Mouse (Mus musculus) MEL (cell line): ENCODE results near the gene Dhcr24. TPM values are rescaled to one million over a fixed set of nuclear protein-coding genes. Genes with fewer than 3 reads are reported as not detected.

ENCODE experiments used
- DNase-seq: peaks from one replicate; pipeline ENCODE4 v3.0.0; 2011; ENCODE audit warnings: low read depth, low spot score
- H3K27ac ChIP-seq: 2 replicates; pipeline ENCODE4 v1.5.1; 2012; ENCODE audit warnings: low read depth, mild to moderate bottlenecking, control low read depth, low read length, moderate library complexity; ENCODE audit not compliant: control insufficient read depth
- H3K27me3 ChIP-seq, 2 experiments: fragments of 150-350 bp in 1 of 2; sonication (generic) in 1 of 2; 2 replicates each; pipeline ENCODE4 v1.6.1; 2012; ENCODE audit warnings: low read length in 2 of 2, mild to moderate bottlenecking in 2 of 2, improper control_type of control experiment in 1 of 2, moderate library complexity in 1 of 2; ENCODE audit not compliant: insufficient read depth in 2 of 2, control insufficient read depth in 1 of 2
- H3K36me3 ChIP-seq, 2 experiments: 2 replicates each; pipeline ENCODE4 v1.6.1; 2012 to 2014; ENCODE audit warnings: low read length in 2 of 2, improper control_type of control experiment in 1 of 2, inconsistent platforms in 1 of 2, mild to moderate bottlenecking in 1 of 2; ENCODE audit not compliant: insufficient read depth in 2 of 2, control insufficient read depth in 1 of 2
- H3K4me1 ChIP-seq, 2 experiments: fragments of 150-350 bp in 1 of 2; sonication (generic) in 1 of 2; 2 replicates each; pipeline ENCODE4 v1.6.1; 2012; ENCODE audit warnings: low read length in 2 of 2, improper control_type of control experiment in 1 of 2, mild to moderate bottlenecking in 1 of 2; ENCODE audit not compliant: insufficient read depth in 2 of 2, control insufficient read depth in 1 of 2
- H3K4me3 ChIP-seq, 2 experiments: fragments of 150-350 bp in 1 of 2; sonication (generic) in 1 of 2; 2 replicates each; pipeline ENCODE4 v1.5.1; 2012; ENCODE audit warnings: low read depth in 2 of 2, low read length in 2 of 2, mild to moderate bottlenecking in 2 of 2, moderate library complexity in 2 of 2, control low read depth in 1 of 2, improper control_type of control experiment in 1 of 2; ENCODE audit not compliant: control insufficient read depth in 1 of 2, insufficient read depth in 1 of 2
- H3K79me2 ChIP-seq: 2 replicates; pipeline ENCODE4 v1.6.1; 2012; ENCODE audit warnings: mild to moderate bottlenecking, low read length, moderate library complexity; ENCODE audit not compliant: control insufficient read depth, poor library complexity, insufficient read depth
- H3K9ac ChIP-seq: 2 replicates; pipeline ENCODE4 v1.6.1; 2012; ENCODE audit warnings: low read depth, mild to moderate bottlenecking, control low read depth, low read length, moderate library complexity; ENCODE audit not compliant: control insufficient read depth, poor library complexity, severe bottlenecking
- H3K9me3 ChIP-seq: fragments of 150-350 bp; sonication (generic); replicated peaks from 2 replicates; pipeline ENCODE4 v1.6.1; 2012; ENCODE audit warnings: mild to moderate bottlenecking, low read length, improper control_type of control experiment, moderate library complexity; ENCODE audit not compliant: insufficient read depth
- BHLHE40 ChIP-seq: IDR thresholded peaks from 2 replicates; pipeline ENCODE4 v1.6.1; 2012; ENCODE audit warnings: low read depth, mild to moderate bottlenecking, inconsistent platforms, low read length, improper control_type of control experiment, borderline replicate concordance
- CHD1 ChIP-seq: IDR thresholded peaks from 2 replicates; pipeline ENCODE4 v1.6.1; 2012; ENCODE audit warnings: low read depth, mild to moderate bottlenecking, inconsistent platforms, low read length, improper control_type of control experiment
- CHD2 ChIP-seq: IDR thresholded peaks from 2 replicates; pipeline ENCODE4 v1.6.1; 2011; ENCODE audit warnings: low read length, improper control_type of control experiment
- ETS1 ChIP-seq: IDR thresholded peaks from 2 replicates; pipeline ENCODE4 v1.6.1; 2012; ENCODE audit warnings: low read depth, mild to moderate bottlenecking, inconsistent platforms, low read length, improper control_type of control experiment, moderate library complexity
- MAX ChIP-seq: IDR thresholded peaks from 2 replicates; pipeline ENCODE4 v1.6.1; 2011; ENCODE audit warnings: low read length, improper control_type of control experiment
- MXI1 ChIP-seq: IDR thresholded peaks from 2 replicates; pipeline ENCODE4 v1.6.1; 2011; ENCODE audit warnings: mild to moderate bottlenecking, low read depth, low read length, improper control_type of control experiment
- MYC ChIP-seq: IDR thresholded peaks from 2 replicates; pipeline ENCODE4 v1.6.1; 2011; ENCODE audit warnings: low read depth, mild to moderate bottlenecking, low read length, improper control_type of control experiment, moderate library complexity
- POLR2A ChIP-seq, 2 experiments: IDR thresholded peaks; 2 replicates each; pipeline ENCODE4 v1.6.1; 2011 to 2012; ENCODE audit warnings: low read length in 2 of 2, mild to moderate bottlenecking in 2 of 2, control low read depth in 1 of 2, improper control_type of control experiment in 1 of 2, low read depth in 1 of 2, moderate library complexity in 1 of 2; ENCODE audit not compliant: control insufficient read depth in 1 of 2, insufficient read depth in 1 of 2, poor library complexity in 1 of 2
- POLR2AphosphoS2 ChIP-seq: IDR thresholded peaks from 2 replicates; pipeline ENCODE4 v1.6.1; 2011; ENCODE audit warnings: low read length, improper control_type of control experiment
- POLR2AphosphoS5 ChIP-seq: IDR thresholded peaks from 2 replicates; pipeline ENCODE4 v1.6.1; 2012; ENCODE audit warnings: low read depth, borderline replicate concordance, mild to moderate bottlenecking, inconsistent platforms, low read length, moderate library complexity, mixed read lengths
- TBP ChIP-seq: IDR thresholded peaks from 2 replicates; pipeline ENCODE4 v1.8.0; 2011; ENCODE audit warnings: low read depth, low read length, improper control_type of control experiment
- USF1 ChIP-seq: IDR thresholded peaks from 2 replicates; pipeline ENCODE4 v1.6.1; 2014; ENCODE audit warnings: low read depth, mild to moderate bottlenecking, inconsistent platforms, low read length, improper control_type of control experiment, moderate library complexity
- USF2 ChIP-seq, 2 experiments: IDR thresholded peaks; 2 replicates each; pipeline ENCODE4 v1.6.1; 2011 to 2012; ENCODE audit warnings: improper control_type of control experiment in 2 of 2, low read length in 2 of 2, borderline replicate concordance in 1 of 2, inconsistent platforms in 1 of 2, low read depth in 1 of 2, mild to moderate bottlenecking in 1 of 2; ENCODE audit not compliant: insufficient read depth in 1 of 2
- ZC3H11A ChIP-seq: IDR thresholded peaks from 2 replicates; pipeline ENCODE4 v1.6.1; 2012; ENCODE audit warnings: low read depth, mild to moderate bottlenecking, inconsistent platforms, low read length, improper control_type of control experiment
- ZMIZ1 ChIP-seq: IDR thresholded peaks from 2 replicates; pipeline ENCODE4 v1.6.1; 2012; ENCODE audit warnings: low read depth, mild to moderate bottlenecking, inconsistent platforms, low read length, improper control_type of control experiment, moderate library complexity
- ZNF384 ChIP-seq: IDR thresholded peaks from 2 replicates; pipeline ENCODE4 v1.6.1; 2012; ENCODE audit warnings: low read depth, mild to moderate bottlenecking, inconsistent platforms, low read length, improper control_type of control experiment
- polyA plus RNA-seq, 2 experiments: library from polyadenylated mRNA; stranded (reverse) in 1 of 2; unstranded in 1 of 2; fragments of >175 nt in 1 of 2; fragments of >200 nt in 1 of 2; gene quantifications; 2 replicates each; pipeline versions ENCODE4 v1.2.1 to v1.2.4; 2012; ENCODE audit warnings: low replicate concordance in 2 of 2, low read depth in 1 of 2; ENCODE audit not compliant: insufficient read length in 2 of 2, insufficient read depth in 1 of 2, missing spikeins in 1 of 2
- total RNA-seq: library from RNA; depleted of rRNA; stranded (reverse); fragments of 300-350 nt; gene quantifications from 2 replicates; pipeline ENCODE4 v1.2.3, GENCODE M21; 2012

Dhcr24 gene
- total and polyA plus RNA-seq, 3 experiments: 39.2 to 63.0 TPM; not detected in 1

DNA sequence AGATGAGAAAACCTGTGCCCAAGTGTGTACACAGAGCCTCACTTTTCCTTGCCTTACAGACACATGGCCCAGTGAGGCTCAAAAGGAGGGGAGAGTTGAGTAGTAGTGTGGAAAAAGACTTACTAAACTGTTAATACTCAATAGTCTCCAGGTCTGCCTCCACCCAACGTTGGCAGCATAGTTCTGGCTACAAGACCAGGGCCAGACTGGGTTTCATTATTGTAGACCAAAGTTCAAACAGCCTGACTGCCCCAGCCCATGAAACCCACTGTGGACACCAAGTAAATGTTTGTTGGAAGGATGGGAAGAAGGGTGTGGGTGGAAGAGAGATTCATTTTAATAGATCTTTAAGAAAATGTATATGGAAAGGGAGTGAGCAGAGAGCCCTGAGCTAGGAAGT, 13.9 kb upstream of the Dhcr24 start:
- Histone ChIP-seq H3K9me3 (no peaks in the 10 kb centered on the region), H3K9ac (no peak overlapping the region), H3K36me3 (no peaks in the 10 kb centered on the region), H3K4me3 (no peak overlapping the region), H3K27ac (no peak overlapping the region), H3K79me2 (no peaks in the 10 kb centered on the region), H3K27me3 (peaks cover 0 to 11% of the 10 kb centered on the region in 2 experiments; a peak in 3 of 4 replicates), H3K4me1 (no peaks in the 10 kb centered on the region)
- no peak for TF ChIP-seq BHLHE40
- TF ChIP-seq POLR2AphosphoS5: no peak
- no peak for TF ChIP-seq USF1
- TF ChIP-seq CHD1: no peak
- no peak for TF ChIP-seq ETS1
- TF ChIP-seq CHD2: no peak
- no peak for DNase-seq

DNA sequence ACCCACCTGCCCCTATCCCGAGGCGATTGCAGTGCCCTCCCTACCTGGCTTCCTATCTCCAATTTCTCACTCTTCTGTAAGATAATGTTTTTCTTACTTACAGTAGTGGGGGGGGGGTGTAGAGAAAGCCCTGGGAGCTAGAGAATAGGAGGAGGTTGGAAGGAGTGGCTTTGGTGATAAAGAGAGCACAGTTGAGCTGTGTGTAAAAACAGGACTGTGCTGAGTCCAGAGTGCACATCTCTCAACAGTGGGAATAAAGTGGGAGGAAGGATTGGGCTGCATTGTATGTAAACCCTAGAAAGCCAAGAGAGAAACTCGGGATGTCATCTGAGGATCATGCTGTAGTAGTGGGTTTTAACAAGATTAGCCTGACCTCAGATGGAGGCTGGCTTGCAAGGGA, 12.7 kb upstream of the Dhcr24 start:
- Histone ChIP-seq H3K9ac (no peak overlapping the region), H3K79me2 (no peaks in the 10 kb centered on the region), H3K27me3 (peaks cover 0 to 10% of the 10 kb centered on the region in 2 experiments; a peak in 3 of 4 replicates), H3K4me3 (no peak overlapping the region), H3K27ac (no peak overlapping the region), H3K9me3 (no peaks in the 10 kb centered on the region), H3K36me3 (no peaks in the 10 kb centered on the region), H3K4me1 (no peaks in the 10 kb centered on the region)
- TF ChIP-seq MAX: no peak
- no peak for DNase-seq

DNA sequence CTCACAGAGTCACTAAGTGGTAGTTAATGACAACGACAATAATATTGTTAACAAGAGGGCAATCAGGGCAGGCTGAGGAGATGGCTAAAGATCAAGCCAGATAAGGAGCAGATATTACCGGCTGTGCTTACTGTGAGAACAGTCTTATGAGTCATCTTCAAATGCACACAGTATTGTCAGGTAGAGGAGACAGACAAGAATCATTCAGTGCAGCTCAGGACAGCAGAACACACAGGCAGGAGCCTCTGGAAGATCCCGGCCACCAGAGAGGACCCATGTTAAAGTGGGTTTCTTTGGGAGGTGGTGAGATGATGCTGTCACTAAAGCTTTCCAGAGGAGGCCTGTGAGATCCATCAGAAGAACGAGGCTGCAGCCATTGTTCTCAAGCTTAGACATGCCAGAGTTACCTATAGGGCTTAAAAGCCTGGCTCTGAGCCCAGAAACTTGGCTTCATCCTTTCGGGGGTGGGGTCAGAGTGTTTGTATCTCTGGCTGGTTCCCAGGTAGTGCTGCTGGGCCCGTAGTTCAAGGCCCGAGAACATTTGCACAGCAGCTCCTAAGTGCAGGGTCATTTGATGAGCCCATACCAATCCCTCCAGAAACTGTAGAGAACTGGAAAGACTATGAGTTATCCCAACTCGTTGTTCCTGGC, 10.2 kb upstream of the Dhcr24 start:
- Histone ChIP-seq H3K36me3 (no peaks in the 10 kb centered on the region), H3K9ac (no peak overlapping the region), H3K79me2 (no peaks in the 10 kb centered on the region), H3K27ac (no peak overlapping the region), H3K9me3 (no peaks in the 10 kb centered on the region), H3K4me1 (no peaks in the 10 kb centered on the region), H3K4me3 (no peak overlapping the region), H3K27me3 (peaks cover 4 to 9% of the 10 kb centered on the region in 2 experiments; a peak in 3 of 4 replicates)
- DNase-seq: no peak
- no peak for TF ChIP-seq MXI1

DNA sequence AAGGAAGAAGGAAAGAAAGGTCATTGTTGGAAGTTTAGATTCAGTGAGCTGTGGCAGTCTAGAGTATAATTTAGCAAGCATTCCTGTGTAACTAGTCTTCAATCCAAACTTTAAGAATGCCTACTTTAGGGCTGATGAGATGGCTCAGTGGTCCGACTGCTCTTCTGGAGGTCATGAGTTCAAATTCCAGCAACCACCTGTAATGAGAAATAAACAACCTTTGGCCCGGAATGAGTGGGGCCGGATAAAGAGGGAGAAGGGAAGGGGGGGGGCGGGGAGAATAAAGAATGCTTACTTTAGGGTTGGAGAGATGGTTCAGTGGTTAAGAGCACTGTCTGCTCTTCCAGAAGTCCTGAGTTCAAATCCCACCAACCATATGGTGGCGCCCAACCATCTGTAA, 3.6 kb upstream of the Dhcr24 start:
- Histone ChIP-seq H3K36me3 (no peaks in the 10 kb centered on the region), H3K4me3 (no peak overlapping the region), H3K79me2 (0 out of 2 replicates have a peak, but pooled peaks cover 3% of the 10 kb centered on the region), H3K4me1 (peaks cover 0 to 7% of the 10 kb centered on the region in 2 experiments; a peak in 2 of 4 replicates), H3K9ac (no peak overlapping the region), H3K27ac (no peak overlapping the region), H3K9me3 (no peaks in the 10 kb centered on the region)
- DNase-seq: no peak
- TF ChIP-seq MYC (no peak), TBP (no peak), ZC3H11A (no peak), MAX (no peak), ZMIZ1 (no peak), ETS1 (no peak), POLR2AphosphoS2 (no peak), MXI1 (no peak), POLR2A (IDR thresholded peaks at IDR 0.05; ENCODE audit: control insufficient read depth in 1 of 2, insufficient read depth in 1 of 2, low read depth in 1 of 2, low read length in 2 of 2, poor library complexity in 1 of 2) (no peak), USF2 (IDR thresholded peaks at IDR 0.05; ENCODE audit: borderline replicate concordance in 1 of 2, insufficient read depth in 1 of 2, low read depth in 1 of 2, low read length in 2 of 2) (no peak), ZNF384 (no peak), USF1 (no peak)
- TF ChIP-seq, all 39 proteins: peak for 0
- peaks cover 4% of the 10 kb centered on the region in 2 experiments; a peak in 3 of 4 replicates for H3K27me3 ChIP-seq
